27 mouse cellular contexts compared by ENCODE assay signal in the genomic region with DNA sequence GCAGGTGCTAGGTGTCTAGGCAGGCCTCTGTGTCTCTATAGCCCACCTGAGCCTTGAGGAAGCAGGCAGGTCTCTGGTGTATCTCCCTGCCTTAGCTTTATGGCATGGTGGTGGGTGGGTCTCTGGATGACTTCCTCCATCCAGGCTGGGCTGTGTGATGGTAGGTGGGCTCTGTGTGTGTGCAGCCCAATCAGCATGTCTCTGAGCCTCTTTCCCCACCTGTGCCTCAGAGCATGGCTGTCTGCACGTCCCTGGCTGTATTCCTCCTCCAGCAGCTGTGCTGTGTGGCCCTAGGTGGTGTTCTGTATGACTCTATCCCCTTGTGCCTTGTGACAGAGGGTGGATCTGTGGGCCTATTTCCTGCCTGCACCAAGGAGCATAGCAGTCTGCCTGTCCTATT. TPM values are rescaled to one million over a fixed set of nuclear protein-coding genes. Genes with fewer than 3 reads are reported as not detected.
"Had no signal": no experiment of that assay in that cellular context is flagged by ENCODE, and none has a peak within 500 bp of the region (broad histone marks: within the 10 kb centered on the region; RNA-seq: fewer than 3 reads in every experiment).

Gene Pappa2 (minus strand): TSS at position 101 of the 400 bp plus-strand sequence.

- H3K4me1 ChIP-seq: heart, embryonic 13.5 days; hindbrain, embryonic 10.5 days; hindbrain, embryonic 12.5 days; intestine, embryonic 15.5 days; limb, embryonic 12.5 days; liver, embryonic 13.5 days; liver, embryonic 15.5 days had no signal

- H3K4me3 ChIP-seq: gastrocnemius, adult 2 months; heart, embryonic 13.5 days; hindbrain, embryonic 10.5 days; hindbrain, embryonic 12.5 days; intestine, embryonic 15.5 days; layer of hippocampus, adult 2 months; left cerebral cortex, adult 2 months; limb, embryonic 12.5 days; liver, embryonic 13.5 days; liver, embryonic 15.5 days had no signal

- H3K27ac ChIP-seq: gastrocnemius, adult 2 months; heart, embryonic 13.5 days; hindbrain, embryonic 10.5 days; hindbrain, embryonic 12.5 days; hindbrain, embryonic 14.5 days; intestine, embryonic 15.5 days; layer of hippocampus, adult 2 months; left cerebral cortex, adult 2 months; limb, embryonic 12.5 days; liver, embryonic 13.5 days; liver, embryonic 15.5 days had no signal

- H3K9me3 ChIP-seq: heart, embryonic 13.5 days; hindbrain, embryonic 10.5 days; hindbrain, embryonic 12.5 days; intestine, embryonic 15.5 days; limb, embryonic 12.5 days; liver, embryonic 13.5 days; liver, embryonic 15.5 days had no signal

- H3K27me3 ChIP-seq: heart, embryonic 13.5 days; hindbrain, embryonic 12.5 days; intestine, embryonic 15.5 days; limb, embryonic 12.5 days; liver, embryonic 13.5 days; liver, embryonic 15.5 days had no signal

- DNase-seq: gastrocnemius, adult 2 months; gastrocnemius, postnatal 10 days; gastrocnemius, postnatal 25 days; heart, postnatal 10 days; heart, postnatal 4 days; kidney, adult 18-20 months; kidney, adult 8-10 months; kidney, postnatal 10 days; kidney, postnatal 25 days; kidney, postnatal 4 days; liver; liver, embryonic 13.5 days had no signal

- H3K9ac ChIP-seq: heart, embryonic 13.5 days; hindbrain, embryonic 12.5 days; hindbrain, embryonic 14.5 days; intestine, embryonic 15.5 days; limb, embryonic 12.5 days; liver, embryonic 13.5 days; liver, embryonic 15.5 days had no signal

- ATAC-seq: hindbrain, embryonic 16.5 days; inflammation-experienced regulatory T-cells, adult 6 months; intestine, embryonic 15.5 days; intestine, postnatal 0 days had no signal

- H3K36me3 ChIP-seq: heart, embryonic 13.5 days; hindbrain, embryonic 10.5 days; hindbrain, embryonic 12.5 days; intestine, embryonic 15.5 days; limb, embryonic 12.5 days; liver, embryonic 13.5 days; liver, embryonic 15.5 days had no signal

- H3K4me2 ChIP-seq: heart, embryonic 11.5 days; heart, embryonic 13.5 days; hindbrain, embryonic 12.5 days; hindbrain, embryonic 14.5 days; intestine, embryonic 15.5 days; limb, embryonic 12.5 days; liver, embryonic 11.5 days; liver, embryonic 13.5 days; liver, embryonic 15.5 days had no signal

RNA-seq across cellular contexts. Expression of gene Pappa2, which starts in this region (rescaled TPM):
- total RNA-seq: gastrocnemius, adult 2 months; granulocyte monocyte progenitor cell, adult 5-6 weeks had no signal
- polyA plus RNA-seq: inflammation-experienced regulatory T-cells, adult 6 months had no signal
